Mouse (Mus musculus) thymus, postnatal 10 days (tissue): ENCODE data around the gene Cxcl16.
"Not testable (repeated sequence)": the region's sequence is repeated elsewhere in the genome, so short reads cannot be mapped to it uniquely, and the experiment has no call there.

Experiments used
- DNase-seq, 2 experiments: peaks; one replicate each; pipeline ENCODE4 v3.0.0; 2021; ENCODE audit warnings: low spot score in 2 of 2

The Cxcl16 gene

DNA sequence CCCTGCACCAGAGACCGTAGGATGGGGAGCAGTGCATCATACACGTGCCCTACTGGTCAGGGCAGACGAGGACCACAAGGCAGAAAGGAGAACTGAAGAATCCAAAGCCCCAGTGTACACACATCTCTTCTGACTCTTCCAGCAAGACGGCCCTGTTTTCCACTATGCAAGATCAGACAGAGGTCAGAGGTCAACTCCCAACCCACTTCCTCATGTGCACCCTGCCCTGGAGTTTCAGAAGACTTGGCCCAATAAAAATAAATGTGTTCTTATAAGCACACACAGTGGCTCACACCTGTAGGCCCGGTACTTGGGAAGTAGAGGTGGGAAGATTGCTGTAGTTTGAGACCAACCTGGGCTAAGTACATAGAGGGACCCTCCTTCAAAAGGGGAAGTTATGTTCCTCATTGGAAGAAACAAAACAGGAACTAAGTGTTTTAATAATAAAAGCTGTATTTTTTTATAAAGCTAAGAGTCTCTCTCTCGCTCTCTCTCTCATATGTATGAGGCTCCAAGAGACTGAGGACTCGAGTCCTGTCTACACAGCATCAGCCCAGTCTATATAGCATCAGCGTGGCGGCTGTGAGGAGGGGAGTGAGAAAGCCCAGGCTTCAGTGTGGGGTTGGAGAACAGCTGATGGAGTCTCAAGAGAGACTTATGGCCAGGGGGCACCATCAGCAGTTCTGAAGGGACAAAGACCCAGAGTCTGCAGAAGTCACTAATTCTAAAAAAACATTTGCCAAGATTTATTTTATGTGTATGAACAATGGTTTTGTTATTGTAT, 6.3 kb downstream of the Cxcl16 start:
- DNase-seq: no peak

DNA sequence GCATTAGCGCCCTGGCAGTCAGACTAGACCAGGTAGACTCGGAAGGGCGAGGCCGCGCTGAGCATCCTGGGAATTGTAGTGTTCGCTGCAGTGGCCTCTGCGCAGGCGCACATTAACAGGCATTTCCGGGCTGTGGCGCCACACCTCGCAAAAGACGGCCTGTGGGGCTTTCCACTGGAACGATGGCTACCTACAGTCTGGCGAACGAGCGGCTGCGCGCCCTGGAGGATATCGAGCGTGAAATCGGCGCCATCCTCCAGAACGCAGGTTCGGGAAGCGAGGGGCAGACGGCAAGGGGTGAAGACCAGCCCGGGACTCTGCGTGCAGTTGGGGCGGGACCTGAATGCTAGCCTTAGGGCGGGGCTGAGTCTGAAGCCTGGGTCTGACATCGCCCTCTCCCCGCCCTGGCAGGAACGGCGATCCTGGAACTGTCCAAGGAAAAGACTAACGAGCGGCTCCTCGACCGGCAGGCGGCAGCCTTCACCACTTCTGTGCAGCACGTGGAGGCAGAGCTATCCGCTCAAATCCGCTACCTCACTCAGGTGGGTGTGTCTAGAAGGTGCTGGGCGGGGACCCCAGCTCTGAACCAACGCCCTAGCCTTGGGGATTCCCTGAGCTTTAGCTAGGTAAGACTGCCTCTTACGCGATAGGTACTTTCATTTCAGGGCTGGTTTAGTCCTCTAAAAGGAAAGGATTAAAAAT, 7.8 kb downstream of the Cxcl16 start, which contains the start of gene Med11:
Med11 (plus strand) TSS at position 123 of the 702 bp plus-strand sequence.
- DNase-seq: peak; percentile 87

DNA sequence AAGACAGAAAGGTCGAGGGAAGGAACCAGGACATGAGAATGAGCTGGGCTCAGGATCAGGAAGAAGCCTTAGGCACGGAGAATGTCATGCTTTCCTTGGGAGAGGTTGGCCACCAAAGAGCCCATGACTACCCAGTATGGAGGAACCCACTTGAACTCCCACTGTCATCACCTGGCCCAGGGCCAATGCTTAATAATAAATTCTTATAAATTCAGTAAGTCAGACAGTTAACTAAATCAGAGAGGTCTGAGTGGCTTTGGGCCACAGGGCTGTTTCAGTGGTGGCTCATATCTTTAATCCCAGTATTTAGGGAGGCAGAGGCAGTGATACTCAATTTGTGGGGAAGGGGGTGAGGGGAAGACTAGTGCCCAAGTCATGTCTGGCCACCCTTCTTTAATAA, 8.9 kb downstream of the Cxcl16 start:
- no peak for DNase-seq

DNA sequence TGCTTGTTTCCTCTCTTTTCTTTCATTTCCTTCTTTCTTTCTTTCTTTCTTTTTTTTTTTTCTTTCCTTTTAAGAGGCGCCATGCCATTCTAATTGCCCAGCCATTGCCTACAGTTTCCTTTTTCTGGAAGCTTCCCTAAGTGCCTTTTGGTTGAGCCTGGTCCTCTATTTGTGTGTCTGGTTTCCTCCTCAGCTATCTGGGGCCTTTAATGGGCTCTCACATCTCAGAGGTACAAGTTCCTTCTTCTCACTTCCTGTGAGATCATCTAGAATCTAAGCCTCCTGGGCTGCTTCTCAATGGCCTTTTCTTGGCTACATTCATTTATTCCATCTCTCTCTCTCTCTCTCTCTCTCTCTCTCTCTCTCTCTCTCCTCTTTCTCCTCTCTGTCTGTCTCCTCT, 12.4 kb downstream of the Cxcl16 start:
- DNase-seq: no peak

DNA sequence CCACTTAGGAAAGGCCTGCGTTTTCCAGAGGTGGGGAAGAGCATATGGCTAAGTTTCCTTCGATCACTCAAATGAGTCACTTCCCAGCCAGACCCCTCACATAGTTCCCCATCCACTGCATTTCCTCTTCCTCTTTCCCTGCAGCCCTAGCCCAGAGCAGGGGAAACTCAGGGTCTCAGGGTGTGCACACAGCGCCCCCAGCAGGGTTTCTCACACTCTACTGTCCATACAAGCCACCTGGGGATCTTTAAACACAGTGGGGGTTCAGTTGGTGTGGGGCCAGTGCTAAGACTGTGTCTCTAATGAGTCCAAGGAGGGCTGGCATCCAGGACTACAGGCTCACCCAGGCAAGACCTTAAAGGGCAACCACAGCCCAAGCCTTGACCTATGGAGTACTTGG, 13.0 kb downstream of the Cxcl16 start:
- DNase-seq: no peak

DNA sequence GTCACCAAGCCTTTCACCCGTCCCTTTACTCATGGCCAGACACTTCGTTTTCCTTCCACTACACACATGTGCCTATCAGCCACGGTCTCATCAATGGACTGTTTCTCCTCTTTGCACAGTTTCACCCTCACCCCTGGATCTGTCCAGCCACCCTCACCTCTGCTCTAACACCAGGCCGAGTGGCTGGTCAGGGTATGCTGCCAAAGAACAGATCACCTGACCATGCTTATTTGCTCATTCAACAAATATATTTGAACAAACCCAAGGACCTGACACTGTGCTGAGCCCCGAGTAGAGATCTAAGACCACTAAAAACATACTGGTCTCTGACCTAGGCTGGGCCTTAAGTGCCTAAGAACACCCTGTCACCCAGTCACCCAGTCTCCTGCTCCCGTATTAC, 15.1 kb downstream of the Cxcl16 start:
- no peak for DNase-seq

DNA sequence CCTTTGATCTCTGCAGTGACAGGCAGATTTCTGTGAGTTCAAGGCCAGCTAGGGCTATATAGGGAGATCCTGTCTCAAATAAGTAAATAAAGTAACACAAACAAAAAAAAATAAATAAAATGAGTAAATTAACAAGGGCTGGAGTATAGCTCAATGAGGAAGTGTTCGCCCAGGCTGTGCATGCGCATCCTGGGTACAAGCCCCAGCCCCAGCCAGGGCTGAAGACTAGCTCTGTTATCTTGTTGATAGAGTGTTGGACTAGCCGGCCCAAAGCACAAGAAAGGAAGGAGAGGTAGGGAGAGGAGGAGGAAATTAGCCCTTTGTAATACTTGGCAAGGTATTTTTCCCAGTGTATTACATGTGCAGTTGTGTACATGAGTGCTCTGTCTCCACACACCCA, 15.8 kb downstream of the Cxcl16 start:
- DNase-seq: no peak

DNA sequence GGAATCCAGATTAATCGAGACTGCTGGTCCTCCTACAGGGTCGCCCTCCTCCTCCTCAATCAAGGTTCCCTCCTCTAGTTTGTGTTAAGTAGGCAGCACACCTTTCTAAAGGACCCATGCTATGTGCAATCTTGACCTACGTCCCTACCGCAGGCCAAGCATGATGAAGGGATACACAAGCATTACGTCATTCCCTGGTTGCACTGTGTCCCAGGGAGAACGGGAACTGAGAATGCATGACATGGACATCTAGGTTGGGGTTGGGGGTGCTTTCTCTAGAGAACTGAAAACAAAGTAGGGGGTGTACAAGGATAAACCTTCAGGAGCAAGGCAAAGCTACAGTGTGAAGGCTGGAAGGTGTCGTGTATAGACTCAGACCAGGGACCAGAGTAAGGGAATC, 17.9 kb downstream of the Cxcl16 start:
- DNase-seq: no peak

DNA sequence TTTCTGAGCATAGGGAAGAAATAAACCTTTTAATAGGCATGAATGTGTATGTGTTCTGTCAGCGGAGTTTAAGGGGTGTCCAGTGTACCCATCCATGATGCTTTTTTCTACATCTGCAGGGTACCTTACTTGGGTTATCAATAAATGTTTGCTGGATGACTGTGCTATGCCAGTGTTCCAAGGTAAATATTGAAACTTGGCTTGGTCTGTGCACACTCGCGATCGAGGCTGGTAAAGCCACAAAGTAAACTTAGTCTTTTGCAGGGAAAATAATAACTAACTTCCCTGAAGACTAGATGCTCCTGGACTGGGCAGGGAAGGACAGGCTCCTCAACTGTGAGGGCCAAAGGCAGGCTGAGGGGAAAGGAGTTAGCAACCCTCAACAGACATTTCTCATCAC, 19.1 kb downstream of the Cxcl16 start:
- DNase-seq: no peak

DNA sequence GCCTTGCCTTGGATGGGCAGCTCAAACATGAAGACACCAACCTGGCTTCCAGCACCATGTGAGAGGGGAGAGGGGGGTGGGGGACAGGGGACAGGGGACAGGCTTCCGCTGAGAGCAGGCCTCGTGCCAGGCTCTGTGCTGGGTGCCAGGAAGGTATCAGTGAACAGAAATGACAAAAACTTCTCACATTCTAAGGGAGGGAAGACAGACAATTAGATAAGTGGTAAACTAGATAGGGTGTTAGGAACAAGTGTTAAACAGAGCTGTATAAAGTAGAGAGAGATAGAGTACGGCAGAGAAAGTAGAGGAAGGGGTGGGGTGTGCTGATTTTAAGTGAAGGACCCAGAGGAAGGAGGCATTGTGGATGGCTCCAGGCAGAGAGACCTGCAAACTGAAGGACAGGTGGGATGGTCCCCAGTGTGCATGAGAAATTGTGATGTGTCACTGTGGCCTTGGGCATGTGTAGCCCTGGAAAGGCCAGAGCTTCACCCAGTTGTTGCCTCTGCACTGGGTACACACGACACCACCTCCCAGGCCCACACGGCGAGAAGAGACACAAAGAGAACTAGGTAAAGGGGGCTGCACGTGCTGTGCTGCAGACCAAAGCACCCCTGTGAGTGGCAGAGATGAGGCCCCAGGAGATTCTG, 20.9 kb downstream of the Cxcl16 start:
- DNase-seq: no peak

DNA sequence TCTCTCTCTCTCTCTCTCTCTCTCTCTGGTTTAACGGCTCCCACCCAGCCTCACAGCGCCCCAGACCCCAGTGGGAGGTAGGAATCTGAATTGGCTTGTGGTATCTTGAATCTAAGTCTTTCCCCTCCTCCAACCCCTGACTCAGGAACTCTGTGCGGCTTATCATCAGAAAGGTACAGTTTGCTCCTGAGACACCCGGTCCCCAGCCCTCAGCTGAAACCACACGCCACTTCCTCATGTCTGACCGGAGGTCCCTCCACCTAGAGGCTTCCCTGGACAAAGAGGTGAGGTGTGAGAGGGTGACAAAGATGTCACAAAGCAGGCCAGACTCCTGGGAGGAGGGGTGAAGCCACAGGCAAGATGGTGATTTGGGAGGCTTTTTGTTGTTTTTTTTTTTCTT, 22.4 kb downstream of the Cxcl16 start:
- DNase-seq: no peak

DNA sequence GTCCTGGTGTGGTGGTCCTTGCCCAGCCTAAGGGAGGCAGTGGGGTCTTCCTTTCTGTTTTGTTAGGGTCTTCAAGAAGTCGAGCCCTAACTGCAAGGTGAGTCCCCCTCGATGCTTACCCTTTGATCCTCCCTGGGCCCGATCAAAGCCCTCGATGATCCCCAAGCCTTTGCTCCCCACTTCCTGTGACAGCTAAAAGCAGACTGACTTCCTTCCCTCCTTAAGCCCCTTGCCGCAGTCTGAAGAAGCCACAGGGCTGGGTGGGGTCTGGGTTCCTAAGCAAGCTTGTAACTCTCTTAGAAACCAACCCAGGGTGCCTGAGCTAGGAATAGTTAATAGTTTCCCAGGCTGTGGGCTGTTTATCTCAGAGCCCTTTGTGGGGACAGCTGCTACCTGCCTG, 24.3 kb downstream of the Cxcl16 start:
- DNase-seq: peak; percentile 65 to 66

DNA sequence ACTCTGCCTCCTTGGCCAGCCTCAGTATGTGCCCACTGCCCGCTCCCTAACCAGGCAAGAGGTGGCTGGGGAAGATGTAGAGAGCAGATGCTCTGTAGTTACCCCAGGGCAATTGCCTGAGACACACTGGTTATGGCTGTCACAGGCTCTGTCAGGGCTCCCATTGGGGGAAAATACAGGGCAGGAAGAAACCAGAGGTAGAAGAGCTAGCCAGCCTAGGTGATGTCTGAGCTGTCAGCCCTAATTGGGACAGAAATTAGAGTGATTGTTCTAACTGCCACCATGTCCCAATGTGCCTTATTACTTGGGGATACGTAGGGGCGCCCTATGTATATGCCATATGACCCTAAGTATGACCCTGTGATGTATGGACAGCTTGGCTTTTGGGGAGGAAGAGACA, 25.8 kb downstream of the Cxcl16 start:
- DNase-seq: no peak

DNA sequence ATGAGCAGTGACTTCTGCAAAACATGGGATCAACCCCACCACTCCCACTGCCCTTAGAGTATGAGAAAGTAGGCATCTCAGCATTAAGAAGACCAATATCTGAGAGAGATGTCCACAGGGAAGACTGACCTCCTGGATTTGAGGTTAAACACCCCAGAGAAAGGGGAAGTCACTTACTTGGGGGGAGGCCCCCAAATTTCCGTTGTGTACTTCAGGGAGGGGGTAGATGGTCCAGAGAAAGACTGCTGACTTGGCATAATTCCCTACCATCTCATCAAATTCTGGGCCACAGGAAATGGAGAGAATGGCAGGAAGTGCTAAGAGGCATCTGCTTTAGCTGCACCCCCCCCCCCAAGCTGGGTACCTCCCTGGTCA, 26.2 kb downstream of the Cxcl16 start:
- DNase-seq: no peak

DNA sequence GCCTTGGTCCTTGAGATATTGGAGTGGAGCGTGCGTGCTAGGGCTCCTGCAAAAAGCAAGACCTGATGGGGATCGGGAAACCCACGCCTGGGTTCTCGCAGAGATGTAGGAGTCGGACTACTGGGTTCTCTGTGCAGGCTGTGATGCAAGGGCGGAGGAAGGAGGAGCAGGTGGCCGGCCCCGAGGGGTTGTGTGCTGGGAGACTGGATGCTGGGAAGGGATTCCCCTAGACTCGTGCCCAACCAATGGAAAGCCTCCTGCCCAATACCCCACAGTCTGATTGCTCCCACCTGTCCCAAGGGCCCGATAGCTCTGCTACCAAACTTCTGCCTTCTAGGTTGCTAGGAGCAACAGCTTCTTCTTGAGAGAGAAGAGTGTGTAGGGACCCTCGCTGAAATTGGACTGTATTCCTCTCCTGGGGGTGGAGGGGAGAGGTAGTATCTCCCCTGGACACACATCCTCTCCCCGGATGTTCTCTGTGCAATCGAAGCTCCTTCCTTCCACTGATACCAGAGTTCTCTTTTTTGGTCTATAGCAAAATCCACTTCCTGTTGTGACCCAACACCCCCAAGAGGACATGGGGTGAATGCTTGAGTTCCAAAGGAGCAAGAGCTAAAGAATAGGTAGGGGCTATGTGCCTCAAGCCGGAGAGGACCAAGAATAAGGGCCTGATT, 26.8 kb downstream of the Cxcl16 start:
- DNase-seq: peak in 1 of 2 experiments; percentile 36

DNA sequence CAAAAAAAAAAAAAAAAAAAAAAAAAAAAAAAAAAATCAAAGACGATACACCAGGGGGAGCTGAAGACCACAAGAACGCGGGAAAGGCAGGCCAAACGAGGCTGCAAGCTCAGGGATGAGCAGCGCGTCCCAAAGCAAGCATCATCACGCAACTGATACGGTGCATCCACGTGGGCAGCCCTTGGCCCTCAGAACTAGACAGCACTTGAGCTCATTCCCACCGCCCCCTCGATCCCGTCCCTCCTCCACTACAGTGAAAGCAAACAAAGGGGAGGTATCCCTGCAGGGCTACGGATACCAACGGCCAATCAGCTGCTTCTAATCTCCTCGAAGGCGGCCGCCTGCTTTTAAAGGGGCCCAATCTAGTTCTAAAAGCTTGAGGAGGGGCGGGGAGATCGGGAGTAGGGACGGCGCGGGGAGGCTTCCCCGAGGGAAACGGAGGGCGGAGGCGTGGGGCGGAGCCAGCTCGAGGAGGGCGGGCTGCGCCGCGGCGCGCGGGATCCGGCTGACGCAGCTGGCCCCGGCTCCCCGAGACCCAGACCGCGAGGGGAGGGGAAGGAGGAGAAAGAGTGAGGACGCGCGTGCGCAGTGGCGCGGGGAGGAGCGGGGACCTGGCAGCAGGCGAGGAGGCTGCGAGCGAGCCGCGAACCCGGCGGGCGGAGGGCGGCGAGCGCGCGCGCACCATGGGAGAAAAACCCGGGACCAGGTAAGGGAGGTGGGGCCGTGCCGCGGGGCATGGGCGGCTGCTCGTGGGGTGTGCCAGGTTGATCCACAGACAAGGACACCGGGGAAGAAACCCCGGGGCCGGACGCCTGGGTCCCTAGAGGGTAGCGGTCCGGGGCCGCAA, 27.5 kb downstream of the Cxcl16 start, which contains the start of gene Arrb2:
Arrb2 (plus strand) TSS at position 588 of the 847 bp plus-strand sequence.
- DNase-seq: peak; percentile 99 to 100

DNA sequence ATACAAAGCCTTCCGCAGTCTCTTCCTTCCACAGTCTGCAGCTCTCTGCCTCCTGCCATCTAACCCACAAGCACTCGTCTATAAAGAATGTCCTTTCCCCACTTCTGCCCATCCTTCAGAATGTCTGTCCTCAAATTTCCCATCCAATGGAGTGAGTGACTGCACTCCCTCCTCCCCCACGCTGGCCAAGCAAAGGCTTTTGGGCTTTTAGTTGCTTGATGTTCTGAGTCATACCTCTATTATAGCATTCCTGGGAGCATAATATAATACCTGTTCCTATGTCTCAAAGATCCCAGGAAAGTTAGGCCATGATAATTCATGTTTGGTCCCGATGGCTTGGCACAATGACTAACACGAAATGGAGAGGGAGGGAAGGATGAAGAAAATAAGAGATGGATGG, 28.2 kb downstream of the Cxcl16 start:
- no peak for DNase-seq

DNA sequence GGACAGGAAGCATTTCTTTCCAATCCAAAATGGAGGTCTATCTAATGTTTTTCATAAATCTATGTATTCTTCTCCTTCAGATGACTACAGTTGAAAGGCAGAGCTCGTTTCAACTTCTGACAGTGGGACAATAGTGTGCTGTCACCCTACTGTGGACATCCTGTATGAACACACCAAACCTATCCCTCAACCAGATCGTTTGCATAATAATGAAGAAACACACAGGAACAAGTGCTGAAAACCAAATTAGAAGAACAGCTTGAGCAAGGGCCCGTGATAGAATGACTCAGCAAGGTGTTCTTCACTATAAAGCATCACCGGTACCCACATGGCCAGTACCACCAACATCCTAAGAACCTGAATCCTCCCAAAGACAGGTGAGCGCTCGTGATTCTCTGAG, 33.2 kb downstream of the Cxcl16 start:
- not testable (repeated sequence) for DNase-seq

DNA sequence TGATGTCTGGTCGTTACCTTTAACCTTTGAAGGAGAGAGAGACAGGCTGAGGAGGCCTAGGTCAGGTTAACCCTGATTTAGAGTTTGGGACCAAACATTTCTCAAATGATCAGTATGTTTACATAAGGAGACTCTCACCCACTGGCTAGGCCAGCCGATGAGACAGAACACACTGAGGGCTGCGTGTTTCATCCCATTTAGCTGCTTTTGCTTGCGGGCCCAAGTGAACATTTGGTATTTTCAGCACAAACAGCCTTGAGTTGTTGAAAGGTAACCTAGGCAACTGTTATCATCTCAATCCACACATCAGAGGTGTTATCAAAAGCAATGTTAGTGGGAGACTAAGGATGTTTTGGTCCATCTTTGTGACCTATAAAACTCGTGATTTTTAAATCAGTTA, 40.3 kb downstream of the Cxcl16 start:
- DNase-seq: no peak

DNA sequence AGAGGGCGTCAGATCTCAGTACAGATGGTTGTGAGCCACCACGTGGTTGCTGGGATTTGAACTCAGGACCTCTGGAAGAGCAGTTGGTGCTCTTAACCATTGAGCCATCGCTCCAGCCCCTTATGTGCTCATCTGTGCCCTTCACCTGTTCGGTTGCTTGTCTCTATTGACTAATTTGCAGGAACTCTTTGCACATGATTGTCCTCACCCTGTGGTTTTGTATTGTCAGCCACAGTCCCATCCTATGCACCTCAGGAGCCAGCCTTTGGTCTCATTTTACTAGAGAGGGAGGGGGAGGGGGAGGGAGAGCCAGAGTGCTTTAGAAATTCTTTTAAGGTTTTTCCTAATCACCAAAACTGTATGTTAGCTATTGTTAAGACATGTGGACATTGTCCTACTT, 41.6 kb downstream of the Cxcl16 start:
- no peak for DNase-seq

DNA sequence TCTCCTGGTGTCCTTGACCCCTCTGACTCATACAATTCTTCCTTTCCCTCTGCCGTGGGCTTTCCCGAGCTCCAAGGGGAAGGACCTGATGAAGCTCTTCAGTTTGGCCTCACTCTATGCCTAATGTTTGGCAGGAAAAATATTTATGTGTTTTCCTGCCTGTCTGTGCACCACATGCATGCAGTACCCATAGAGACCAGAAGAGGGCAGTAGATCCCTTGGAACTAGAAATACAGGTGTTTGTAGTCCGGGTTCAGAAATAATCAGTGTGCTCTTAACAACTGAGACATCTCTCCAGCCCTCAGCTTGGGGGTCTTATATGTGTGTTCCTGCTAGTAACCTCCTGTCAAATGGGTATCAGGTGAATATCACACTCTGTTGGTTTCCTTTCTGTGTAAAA, 45.8 kb downstream of the Cxcl16 start:
- peak; percentile 63 to 86 for DNase-seq
